Mouse (Mus musculus) cerebellum, adult (tissue): ENCODE data around the gene Oprd1.

Source experiments
- ATAC-seq: cut with Nextera tagmentation; 2 replicates; pipeline ENCODE4 v1.9.2; 2017; ENCODE audit warnings: mild to moderate bottlenecking, moderate library complexity, mixed read lengths; ENCODE audit not compliant: insufficient number of reproducible peaks, low FRiP score, low TSS enrichment

Gene Oprd1

GRCm38 (mm10) chr4:132137013-132137412, 7.3 kb downstream of the Oprd1 start:
- no peak for ATAC-seq

DNA sequence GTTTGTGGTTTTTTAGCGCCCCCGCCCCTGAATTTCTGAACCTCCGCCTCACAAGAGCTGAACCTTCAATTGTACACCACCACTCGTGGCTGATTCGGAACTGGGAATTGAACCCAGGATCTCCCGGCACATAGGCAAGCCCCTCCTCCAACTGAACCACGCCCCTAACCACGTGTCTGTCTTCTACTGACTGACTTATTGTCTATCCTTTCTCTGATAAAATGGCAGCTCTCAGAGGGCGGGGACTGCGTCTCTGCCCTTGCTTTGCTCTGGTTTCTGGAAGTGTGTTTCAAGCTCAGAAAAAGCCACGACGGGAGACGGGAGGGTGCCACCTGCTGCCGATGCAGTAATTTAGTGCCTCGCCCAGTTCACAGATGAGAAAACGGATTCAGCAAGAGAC, 10.4 kb downstream of the Oprd1 start:
- ATAC-seq = no peak

DNA sequence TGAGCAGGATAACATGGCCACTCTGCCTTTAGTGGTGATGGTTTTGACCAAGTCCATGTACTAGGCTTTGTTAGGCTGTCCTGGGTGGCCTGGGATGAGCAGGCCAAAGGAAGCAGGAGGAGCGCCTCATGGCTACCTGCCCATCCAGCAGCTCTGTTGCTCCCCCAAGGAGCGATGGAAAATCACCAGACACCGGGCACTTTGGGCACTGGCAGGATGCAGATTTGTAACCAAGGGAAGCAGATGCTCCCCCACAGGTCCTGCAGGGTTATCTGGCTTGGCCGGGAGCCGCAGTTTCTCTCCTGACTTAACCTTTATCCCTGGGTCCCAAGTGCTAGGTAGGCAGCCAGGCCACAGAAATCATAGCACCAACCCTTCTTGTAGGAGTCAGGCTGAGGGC, 10.9 kb downstream of the Oprd1 start:
- ATAC-seq = no peak; the same call in 1 of the 2 replicates

DNA sequence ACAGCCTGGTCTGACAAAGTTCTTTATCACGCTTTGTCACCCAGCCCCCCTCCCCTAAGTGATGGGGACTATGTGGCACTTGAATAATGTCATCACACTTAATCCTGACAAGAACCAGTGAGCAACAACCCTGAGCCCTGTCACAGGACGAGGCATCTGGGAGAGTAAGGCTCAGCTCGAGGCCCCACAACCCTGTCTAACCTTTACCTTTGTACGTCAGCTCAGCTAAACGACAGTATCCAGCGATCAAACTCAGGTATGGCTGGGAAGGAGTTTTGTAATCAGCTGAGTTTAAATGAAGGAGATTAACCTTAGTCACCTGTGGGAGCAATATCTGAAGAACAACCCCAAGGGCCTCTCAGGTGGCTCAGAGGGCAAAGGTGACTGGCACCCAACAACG, 12.0 kb downstream of the Oprd1 start:
- no peak for ATAC-seq

DNA sequence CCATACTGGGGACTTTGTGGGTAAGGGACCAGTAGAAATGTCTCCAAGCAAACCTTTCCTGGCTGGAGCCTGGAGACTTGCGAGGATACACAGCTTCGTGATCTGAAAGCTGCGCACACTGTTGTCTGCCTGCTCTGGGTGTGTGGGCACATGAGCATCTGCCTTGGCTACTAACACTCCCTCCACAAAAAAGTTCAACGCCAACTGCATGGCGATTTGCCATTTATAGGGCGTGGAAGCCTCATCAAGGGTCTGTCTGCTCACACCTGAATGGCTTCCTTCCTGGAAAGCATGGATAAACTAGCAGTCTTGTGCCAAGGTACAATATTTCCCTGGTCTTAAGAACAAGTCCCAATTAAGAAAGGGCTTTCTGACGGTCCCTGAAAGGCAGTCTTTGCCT, 12.5 kb downstream of the Oprd1 start:
- ATAC-seq = no peak

- ATAC-seq = no peak
These were observed 13.2 kb downstream of the Oprd1 start for GRCm38 (mm10) chr4:132131116-132131515.

DNA sequence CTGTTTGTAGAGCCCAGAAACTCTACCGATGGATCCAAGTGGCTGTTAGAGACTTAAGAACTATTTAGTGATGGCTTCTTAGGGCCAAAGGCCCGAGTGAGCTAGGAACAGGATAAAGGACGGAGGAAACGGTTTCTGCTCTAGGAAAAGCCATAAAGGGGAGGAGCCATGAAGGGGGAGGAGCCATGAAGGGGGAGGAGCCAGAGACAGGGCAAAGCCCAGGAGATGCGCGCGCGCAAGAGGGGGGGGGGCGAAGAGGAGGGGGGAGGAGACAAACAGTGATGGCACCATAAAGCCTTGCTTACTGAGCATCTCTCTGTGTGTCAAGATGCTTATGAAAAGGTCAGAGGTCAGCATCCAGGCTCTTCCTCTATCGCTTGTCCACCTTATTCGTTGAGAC, 13.6 kb downstream of the Oprd1 start:
- no peak for ATAC-seq

DNA sequence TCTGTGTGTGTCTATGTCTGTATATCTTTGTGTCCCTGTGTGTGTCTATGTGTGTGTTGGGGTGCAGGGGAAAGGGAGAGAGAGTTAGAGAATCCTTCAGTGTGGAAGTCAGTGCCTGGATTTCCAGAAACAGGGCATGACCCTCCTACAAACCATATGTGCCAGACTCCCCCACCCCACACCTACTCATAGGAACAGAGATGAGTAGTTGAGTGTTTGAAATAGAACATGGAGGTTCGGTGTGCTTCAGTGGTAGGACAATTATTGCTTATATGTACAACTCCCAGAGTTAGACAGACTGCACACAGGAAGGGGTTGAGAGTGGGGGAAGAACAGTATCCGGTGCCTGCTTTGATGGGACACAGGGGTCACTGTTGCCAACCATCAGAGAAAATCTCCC, 14.2 kb downstream of the Oprd1 start:
- no peak for ATAC-seq

DNA sequence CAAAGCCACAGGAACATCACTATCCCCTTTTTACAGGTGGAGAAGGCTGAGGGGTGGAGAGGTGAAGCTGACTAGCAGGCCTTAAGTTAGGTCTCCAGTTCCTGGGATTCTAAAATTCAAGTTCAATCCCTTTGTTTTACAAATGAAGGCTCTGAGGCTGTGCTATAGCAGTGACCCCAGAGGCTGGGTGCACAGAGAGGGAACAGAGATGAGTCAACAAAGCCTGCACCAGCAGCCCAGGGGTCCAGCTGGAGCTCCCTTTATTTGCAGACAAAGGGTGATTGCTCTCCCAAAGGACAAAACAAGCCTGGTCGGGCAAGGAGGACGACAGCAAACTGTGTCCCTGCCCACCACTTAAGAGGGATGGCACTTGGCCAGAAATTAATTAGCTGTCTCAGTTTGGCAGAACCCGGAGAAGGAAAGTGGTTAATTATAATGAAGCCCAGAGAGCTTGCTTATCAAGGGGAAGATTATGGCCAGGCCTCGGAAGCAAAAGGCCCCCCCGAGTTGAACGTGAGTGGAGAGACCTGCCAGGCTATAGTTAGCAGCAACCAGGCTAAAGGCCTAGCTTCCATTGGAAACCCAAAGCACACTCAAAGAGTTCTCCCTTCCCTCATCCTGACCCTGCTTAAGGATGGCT, 15.2 kb downstream of the Oprd1 start:
- ATAC-seq = no peak

- no peak for ATAC-seq
These were observed 17.2 kb downstream of the Oprd1 start for GRCm38 (mm10) chr4:132127091-132127490.

- ATAC-seq = no peak
These were observed 21.1 kb downstream of the Oprd1 start for GRCm38 (mm10) chr4:132123166-132123565.

DNA sequence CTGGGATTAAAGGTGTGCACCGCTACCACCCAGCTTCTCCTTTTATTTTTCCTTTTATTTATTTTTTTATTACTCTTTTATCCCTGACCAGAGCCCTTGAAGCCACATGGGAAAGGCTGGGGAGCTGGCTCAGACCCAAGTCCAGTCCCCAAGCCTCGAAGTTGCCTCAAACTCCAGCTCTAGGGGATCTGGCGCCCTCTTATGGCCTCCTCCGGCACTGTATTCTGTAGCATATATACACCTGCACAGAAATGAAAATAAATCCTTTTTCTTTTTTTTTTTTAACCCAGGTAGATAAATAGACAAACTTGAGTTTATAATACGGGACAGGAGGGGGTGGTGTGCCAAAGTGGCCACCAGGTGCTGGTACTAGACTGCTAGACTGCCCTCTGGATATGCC, 22.6 kb downstream of the Oprd1 start:
- no peak for ATAC-seq

GRCm38 (mm10) chr4:132119566-132119965, 24.7 kb downstream of the Oprd1 start:
- ATAC-seq = no peak

DNA sequence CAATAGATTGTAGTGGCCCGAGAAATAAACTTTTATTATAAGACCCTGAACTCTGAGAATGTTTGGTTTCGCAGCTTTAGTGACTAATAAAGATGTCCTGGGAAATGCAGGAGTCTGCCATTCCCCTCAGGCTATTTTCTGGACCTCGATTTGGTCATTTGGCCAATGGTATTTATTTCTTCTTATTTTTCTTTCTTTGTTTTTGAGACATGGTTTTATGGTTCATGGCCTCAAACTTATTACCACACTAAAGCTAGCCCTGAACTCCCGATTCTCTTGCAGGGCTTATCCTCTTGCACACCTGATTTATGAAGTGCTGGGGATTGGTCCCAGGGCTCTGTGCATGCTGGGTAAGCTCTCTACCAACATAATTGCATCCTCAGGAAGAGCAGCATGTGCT, 28.0 kb downstream of the Oprd1 start:
- ATAC-seq = no peak

GRCm38 (mm10) chr4:132113411-132114095, 30.7 kb downstream of the Oprd1 start:
- ATAC-seq = no peak; the same call in 1 of the 2 replicates

GRCm38 (mm10) chr4:132111227-132111626, 33.1 kb downstream of the Oprd1 start:
- no peak for ATAC-seq

GRCm38 (mm10) chr4:132108221-132108620, 36.1 kb downstream of the Oprd1 start:
- ATAC-seq = no peak

DNA sequence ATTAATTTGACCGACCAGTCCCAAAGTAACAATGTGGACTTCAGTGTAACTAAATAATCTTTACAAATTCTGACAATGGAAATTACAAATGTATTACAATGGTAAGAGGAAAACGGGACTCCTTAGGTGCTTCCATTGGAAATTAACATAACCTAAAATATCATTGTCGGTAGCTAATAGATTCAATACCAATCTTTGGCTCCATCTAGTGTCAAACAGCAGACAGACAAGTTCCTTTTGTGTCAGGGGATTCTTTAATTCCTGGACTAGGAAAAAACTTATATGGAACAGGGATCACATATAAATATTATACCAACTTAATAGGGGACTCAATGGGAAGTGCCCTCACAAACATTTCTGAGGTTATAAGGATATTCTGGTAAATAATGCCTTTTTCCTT, 43.1 kb downstream of the Oprd1 start:
- no peak for ATAC-seq

GRCm38 (mm10) chr4:132099548-132099947, 44.7 kb downstream of the Oprd1 start:
- ATAC-seq = no peak

DNA sequence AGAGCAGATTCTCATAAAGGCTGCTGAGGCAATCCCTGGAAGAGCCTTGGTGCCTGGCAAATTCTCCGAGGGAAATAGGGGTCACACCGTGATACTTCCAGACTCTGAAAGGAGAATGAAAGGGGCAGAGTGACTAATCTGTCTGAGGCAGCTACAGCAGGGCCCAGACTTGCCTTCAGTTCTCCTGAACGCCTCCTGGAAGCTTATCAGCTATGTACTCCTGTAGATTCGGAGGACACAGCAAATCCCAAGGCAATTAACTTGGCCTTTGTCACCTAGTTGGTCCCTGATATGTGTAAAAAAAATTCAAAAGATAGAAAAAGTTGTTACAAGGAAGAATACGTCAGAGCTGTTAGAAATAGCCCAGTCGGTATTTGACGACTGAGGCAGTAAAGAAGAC, 49.2 kb downstream of the Oprd1 start:
- no peak for ATAC-seq

- ATAC-seq = no peak
These were observed 50.4 kb downstream of the Oprd1 start for GRCm38 (mm10) chr4:132093928-132094327.

DNA sequence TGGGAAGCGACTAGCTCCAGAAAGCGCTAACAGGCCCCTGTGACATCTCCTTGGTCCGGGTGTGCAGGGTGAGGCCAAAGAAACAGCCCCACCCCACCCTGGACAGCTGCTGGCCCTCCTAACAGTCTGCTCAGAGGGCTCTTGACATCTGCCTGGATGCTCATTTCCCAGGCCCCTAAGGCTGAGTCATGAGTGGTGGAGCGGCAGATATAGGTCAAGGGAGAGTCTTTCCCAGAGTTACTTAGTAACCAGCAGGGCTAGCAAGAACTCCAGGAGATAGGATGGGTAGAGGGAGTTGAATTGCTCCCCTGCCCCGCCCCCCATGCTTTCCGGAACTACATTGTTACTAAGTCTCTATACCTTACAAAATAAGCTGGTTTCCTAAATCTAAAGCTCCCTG, 51.1 kb downstream of the Oprd1 start:
- ATAC-seq = no peak
